Mouse (Mus musculus): ENCODE data around the gene Pabpn1l. TPM values are rescaled to one million over a fixed set of nuclear protein-coding genes. Genes with fewer than 3 reads are reported as not detected.

The Pabpn1l gene
- polyA plus RNA-seq (2012; rRNA removed): 0.13 TPM in 1 of 2 replicates, not detected in the other

DNA sequence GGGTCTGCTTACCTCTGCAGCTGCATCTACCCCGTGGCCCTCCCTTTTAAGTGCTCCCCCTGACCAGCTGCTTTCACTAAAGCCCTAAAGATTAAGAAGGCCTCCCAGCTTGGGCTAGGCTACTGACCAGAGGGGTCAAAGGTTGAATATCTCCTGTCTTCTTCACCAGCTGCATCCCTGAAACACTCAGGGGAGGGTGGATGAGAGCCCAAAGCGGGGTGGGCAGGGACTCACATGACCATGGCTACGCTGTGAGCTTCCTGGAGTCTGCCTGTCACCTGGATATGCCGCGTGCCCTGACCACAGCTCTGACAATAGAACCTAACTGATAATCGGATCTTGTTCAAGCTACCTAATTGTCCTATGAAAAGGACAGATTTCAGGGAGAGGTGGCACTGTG lies at the start of gene Pabpn1l:
Gene Pabpn1l, minus strand, starts transcription at position 13 of the 400 bp plus-strand sequence.
- TF ChIP-seq CTCF (IDR thresholded peaks at IDR 0.05; ENCODE audit: extremely low read depth, insufficient read depth, insufficient read length, insufficient replicate concordance): no peak
- no peak for TF ChIP-seq POLR2A (IDR thresholded peaks at IDR 0.05; ENCODE audit: low read depth, low read length)
- Histone ChIP-seq H3K4me3 (ENCODE audit: extremely low read depth, insufficient read depth, insufficient read length) (no peak within 1 kb of the TSS), H3K27ac (ENCODE audit: insufficient read depth, low read length) (no peak within 1 kb of the TSS), H3K36me3 (ENCODE audit: control insufficient read depth, insufficient read depth, low read length) (no peaks in the 10 kb centered on the region), H3K27me3 (ENCODE audit: control insufficient read depth, insufficient read depth, low read length) (no peaks in the 10 kb centered on the region), H3K4me1 (ENCODE audit: control insufficient read depth, insufficient read depth, insufficient read length) (peaks cover 4% of the 10 kb centered on the region; the same call in 1 of the 2 replicates)
- no peak for DNase-seq (ENCODE audit: low read depth in 1 of 2, low spot score in 2 of 2)
- WGBS: 86% methylated on average over 6 of the region's 6 CpGs

- H3K4me3 ChIP-seq (ENCODE audit: extremely low read depth, insufficient read depth, insufficient read length): no peak overlapping the region
Observed at GRCm38 (mm10) chr8:122671894-122672293, 49.4 kb upstream of the Pabpn1l start.

DNA sequence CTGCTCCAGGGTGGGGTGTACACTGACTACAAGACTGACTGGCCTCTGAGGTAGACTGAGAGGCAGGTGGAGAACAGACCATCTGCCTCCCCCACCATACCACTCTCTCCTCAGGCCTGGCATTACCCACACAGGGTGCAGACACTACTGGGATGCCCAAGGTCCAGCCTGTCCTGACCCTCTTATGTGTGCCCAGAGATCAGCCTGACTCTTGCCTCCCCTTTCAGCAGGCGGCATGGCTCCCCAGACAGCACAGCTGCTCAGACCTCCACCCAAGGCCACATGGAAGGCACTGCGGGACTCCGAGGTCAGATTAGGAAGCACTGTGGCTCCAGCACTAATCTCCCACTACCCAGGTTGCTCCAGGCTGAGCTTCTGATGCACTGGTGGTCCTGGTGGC lies 48.2 kb upstream of the Pabpn1l start:
- DNase-seq (ENCODE audit: low read depth in 1 of 2, low spot score in 2 of 2): no peak
- Histone ChIP-seq H3K4me1 (ENCODE audit: control insufficient read depth, insufficient read depth, insufficient read length) (peaks cover 12% of the 10 kb centered on the region; the same call in 1 of the 2 replicates), H3K27me3 (ENCODE audit: control insufficient read depth, insufficient read depth, low read length) (no peaks in the 10 kb centered on the region), H3K4me3 (ENCODE audit: extremely low read depth, insufficient read depth, insufficient read length) (no peak overlapping the region), H3K36me3 (ENCODE audit: control insufficient read depth, insufficient read depth, low read length) (peaks cover 8% of the 10 kb centered on the region), H3K27ac (ENCODE audit: insufficient read depth, low read length) (no peak overlapping the region)
- WGBS: 87% methylated on average over 3 of the region's 3 CpGs
- TF ChIP-seq POLR2A (IDR thresholded peaks at IDR 0.05; ENCODE audit: low read depth, low read length): no peak
- no peak for TF ChIP-seq CTCF (IDR thresholded peaks at IDR 0.05; ENCODE audit: extremely low read depth, insufficient read depth, insufficient read length, insufficient replicate concordance)

More at GRCm38 (mm10) chr8:122671894-122672293, 49.4 kb upstream of the Pabpn1l start:
- H3K27me3 ChIP-seq (ENCODE audit: control insufficient read depth, insufficient read depth, low read length): no peaks in the 10 kb centered on the region
- DNase-seq (ENCODE audit: low read depth in 1 of 2, low spot score in 2 of 2): no peak
- peaks cover 8% of the 10 kb centered on the region for H3K36me3 ChIP-seq (ENCODE audit: control insufficient read depth, insufficient read depth, low read length)
- H3K27ac ChIP-seq (ENCODE audit: insufficient read depth, low read length): no peak overlapping the region
- TF ChIP-seq CTCF (IDR thresholded peaks at IDR 0.05; ENCODE audit: extremely low read depth, insufficient read depth, insufficient read length, insufficient replicate concordance) (no peak), POLR2A (IDR thresholded peaks at IDR 0.05; ENCODE audit: low read depth, low read length) (no peak)
- peaks cover 8% of the 10 kb centered on the region; the same call in 1 of the 2 replicates for H3K4me1 ChIP-seq (ENCODE audit: control insufficient read depth, insufficient read depth, insufficient read length)
- WGBS: 46% methylated on average over 6 of the region's 6 CpGs

DNA sequence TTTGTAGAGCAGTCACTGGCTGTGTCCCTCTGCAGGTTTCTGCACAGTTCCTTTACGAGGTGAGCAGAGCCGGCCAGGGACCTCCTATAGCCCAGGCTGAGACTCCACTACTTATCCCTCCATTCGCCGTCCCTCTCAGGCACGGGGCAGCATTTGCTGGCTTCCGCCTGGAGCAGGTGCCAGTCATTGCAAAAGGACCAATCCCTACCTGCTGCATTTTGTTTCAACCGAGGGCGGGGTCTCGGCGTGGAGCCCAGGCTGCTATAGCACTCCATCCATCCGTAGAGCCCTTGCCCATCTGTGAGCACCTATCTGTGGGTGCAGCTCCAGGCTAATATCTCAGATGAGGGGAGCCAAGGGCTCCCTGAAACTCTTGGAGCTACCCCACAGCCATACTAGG lies 47.5 kb upstream of the Pabpn1l start:
- no peak for DNase-seq (ENCODE audit: low read depth in 1 of 2, low spot score in 2 of 2)
- no peaks in the 10 kb centered on the region for H3K27me3 ChIP-seq (ENCODE audit: control insufficient read depth, insufficient read depth, low read length)
- WGBS: 93% methylated on average over 11 of the region's 11 CpGs
- peaks cover 14% of the 10 kb centered on the region; the same call in 1 of the 2 replicates for H3K4me1 ChIP-seq (ENCODE audit: control insufficient read depth, insufficient read depth, insufficient read length)
- H3K27ac ChIP-seq (ENCODE audit: insufficient read depth, low read length): no peak overlapping the region
- TF ChIP-seq CTCF (IDR thresholded peaks at IDR 0.05; ENCODE audit: extremely low read depth, insufficient read depth, insufficient read length, insufficient replicate concordance) (no peak), POLR2A (IDR thresholded peaks at IDR 0.05; ENCODE audit: low read depth, low read length) (no peak)
- no peak overlapping the region for H3K4me3 ChIP-seq (ENCODE audit: extremely low read depth, insufficient read depth, insufficient read length)
- H3K36me3 ChIP-seq (ENCODE audit: control insufficient read depth, insufficient read depth, low read length): peaks cover 8% of the 10 kb centered on the region

DNA sequence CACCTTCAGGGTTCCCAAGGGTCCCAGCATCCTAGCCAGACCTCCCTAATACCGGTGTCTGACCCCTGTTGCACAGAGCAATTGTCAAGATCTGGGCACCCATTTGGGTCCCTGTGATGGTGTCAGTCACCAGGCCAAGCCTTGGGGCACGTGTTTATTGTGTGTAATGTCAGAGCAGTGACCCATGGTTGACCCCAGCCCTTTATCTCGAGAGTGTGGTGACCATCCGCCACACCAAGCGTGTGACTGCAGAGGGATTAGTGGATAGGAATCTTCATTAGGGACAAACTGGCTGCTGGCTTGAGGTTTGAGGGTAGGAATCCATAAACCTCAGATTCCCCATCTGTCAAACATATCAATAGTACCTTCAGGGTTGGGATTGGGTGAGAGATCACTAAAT lies 46.8 kb upstream of the Pabpn1l start:
- H3K27me3 ChIP-seq (ENCODE audit: control insufficient read depth, insufficient read depth, low read length): no peaks in the 10 kb centered on the region
- H3K4me1 ChIP-seq (ENCODE audit: control insufficient read depth, insufficient read depth, insufficient read length): peaks cover 19% of the 10 kb centered on the region; the same call in 1 of the 2 replicates
- WGBS: 86% methylated on average over 5 of the region's 5 CpGs
- DNase-seq (ENCODE audit: low read depth in 1 of 2, low spot score in 2 of 2): no peak
- H3K4me3 ChIP-seq (ENCODE audit: extremely low read depth, insufficient read depth, insufficient read length): no peak overlapping the region
- TF ChIP-seq CTCF (IDR thresholded peaks at IDR 0.05; ENCODE audit: extremely low read depth, insufficient read depth, insufficient read length, insufficient replicate concordance): no peak
- TF ChIP-seq POLR2A (IDR thresholded peaks at IDR 0.05; ENCODE audit: low read depth, low read length): no peak
- H3K27ac ChIP-seq (ENCODE audit: insufficient read depth, low read length): no peak overlapping the region
- H3K36me3 ChIP-seq (ENCODE audit: control insufficient read depth, insufficient read depth, low read length): peaks cover 8% of the 10 kb centered on the region

DNA sequence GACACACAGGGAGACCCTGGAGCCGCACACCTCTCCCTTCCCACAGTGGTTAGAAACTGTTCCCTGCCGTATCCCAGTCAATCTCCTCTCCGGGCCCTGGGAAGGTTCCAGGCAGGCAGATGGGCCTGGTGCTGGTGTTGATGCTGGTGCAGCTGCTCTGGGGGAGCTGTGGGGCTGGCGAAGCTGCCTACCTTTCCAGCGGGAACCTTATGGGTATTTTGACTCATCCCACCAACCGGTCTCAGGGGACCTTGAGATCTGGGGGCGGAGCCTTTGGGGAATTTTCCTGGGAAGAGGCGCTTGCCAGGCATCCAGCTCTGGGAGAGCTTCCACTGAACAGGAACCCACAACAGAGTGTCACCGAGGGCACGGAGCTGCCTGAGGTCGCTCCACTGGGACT lies 45.3 kb upstream of the Pabpn1l start:
- peak overlapping the region; percentile 43; the same call in 1 of the 2 replicates for H3K27ac ChIP-seq (ENCODE audit: insufficient read depth, low read length)

GRCm38 (mm10) chr8:122666827-122667226 lies 44.3 kb upstream of the Pabpn1l start:
- Histone ChIP-seq H3K27me3 (ENCODE audit: control insufficient read depth, insufficient read depth, low read length) (no peaks in the 10 kb centered on the region), H3K4me3 (ENCODE audit: extremely low read depth, insufficient read depth, insufficient read length) (no peak overlapping the region), H3K27ac (ENCODE audit: insufficient read depth, low read length) (peak overlapping the region; percentile 43), H3K36me3 (ENCODE audit: control insufficient read depth, insufficient read depth, low read length) (no peaks in the 10 kb centered on the region; the same call in 1 of the 2 replicates), H3K4me1 (ENCODE audit: control insufficient read depth, insufficient read depth, insufficient read length) (peaks cover 22% of the 10 kb centered on the region; the same call in 1 of the 2 replicates)
- WGBS: 14% methylated on average over 12 of the region's 12 CpGs
- TF ChIP-seq CTCF (IDR thresholded peaks at IDR 0.05; ENCODE audit: extremely low read depth, insufficient read depth, insufficient read length, insufficient replicate concordance) (no peak), POLR2A (IDR thresholded peaks at IDR 0.05; ENCODE audit: low read depth, low read length) (no peak)
- peak; percentile 22 to 36 for DNase-seq (ENCODE audit: low read depth in 1 of 2, low spot score in 2 of 2)

More for the DNA sequence above, 45.3 kb upstream of the Pabpn1l start:
- TF ChIP-seq POLR2A (IDR thresholded peaks at IDR 0.05; ENCODE audit: low read depth, low read length) (no peak), CTCF (IDR thresholded peaks at IDR 0.05; ENCODE audit: extremely low read depth, insufficient read depth, insufficient read length, insufficient replicate concordance) (no peak)
- Histone ChIP-seq H3K27me3 (ENCODE audit: control insufficient read depth, insufficient read depth, low read length) (no peaks in the 10 kb centered on the region), H3K36me3 (ENCODE audit: control insufficient read depth, insufficient read depth, low read length) (peaks cover 2% of the 10 kb centered on the region), H3K4me1 (ENCODE audit: control insufficient read depth, insufficient read depth, insufficient read length) (peaks cover 22% of the 10 kb centered on the region; the same call in 1 of the 2 replicates), H3K4me3 (ENCODE audit: extremely low read depth, insufficient read depth, insufficient read length) (no peak overlapping the region)
- 78% methylated on average over 11 of the region's 11 CpGs for WGBS
- DNase-seq (ENCODE audit: low read depth in 1 of 2, low spot score in 2 of 2): no peak

Measured in spleen, adult 2 months (tissue).